Mouse (Mus musculus) bone marrow macrophage, adult 2 months (primary cell): ENCODE data around the gene Srsf2. TPM values are rescaled to one million over a fixed set of nuclear protein-coding genes. Genes with fewer than 3 reads are reported as not detected.

ENCODE experiments used
- H3K27ac ChIP-seq: 2 replicates; pipeline ENCODE4 v1.5.1; 2012; ENCODE audit warnings: low read depth, low read length; ENCODE audit not compliant: insufficient read depth
- H3K4me1 ChIP-seq: 2 replicates; pipeline ENCODE4 v1.6.1; 2012; ENCODE audit warnings: low read length; ENCODE audit not compliant: control insufficient read depth, insufficient read depth
- H3K4me3 ChIP-seq: 2 replicates; pipeline ENCODE4 v1.5.1; 2012; ENCODE audit warnings: mild to moderate bottlenecking, low read length, moderate library complexity; ENCODE audit not compliant: insufficient read depth
- CTCF ChIP-seq: IDR thresholded peaks from 2 replicates; pipeline ENCODE4 v1.5.1; 2012; ENCODE audit warnings: low read depth, mild to moderate bottlenecking, low read length, moderate library complexity
- POLR2A ChIP-seq: IDR thresholded peaks from 2 replicates; pipeline ENCODE4 v1.6.1; 2012; ENCODE audit warnings: mild to moderate bottlenecking, low read depth, low read length, borderline replicate concordance
- polyA plus RNA-seq: library from polyadenylated mRNA; stranded (reverse); fragments of >200 nt; gene quantifications from 2 replicates; pipeline ENCODE4 v1.2.4, GENCODE M21; 2012; ENCODE audit not compliant: missing spikeins, insufficient read depth, insufficient read length

Gene Srsf2
- polyA plus RNA-seq, 1 experiment: 259 TPM

GRCm38 (mm10) chr11:116821057-116821940 lies 31.6 kb downstream of the Srsf2 start:
- H3K4me3 ChIP-seq: no peak overlapping the region
- H3K4me1 ChIP-seq: peaks cover 14% of the 10 kb centered on the region
- TF ChIP-seq CTCF (no peak), POLR2A (no peak)
- H3K27ac ChIP-seq: no peak overlapping the region

DNA sequence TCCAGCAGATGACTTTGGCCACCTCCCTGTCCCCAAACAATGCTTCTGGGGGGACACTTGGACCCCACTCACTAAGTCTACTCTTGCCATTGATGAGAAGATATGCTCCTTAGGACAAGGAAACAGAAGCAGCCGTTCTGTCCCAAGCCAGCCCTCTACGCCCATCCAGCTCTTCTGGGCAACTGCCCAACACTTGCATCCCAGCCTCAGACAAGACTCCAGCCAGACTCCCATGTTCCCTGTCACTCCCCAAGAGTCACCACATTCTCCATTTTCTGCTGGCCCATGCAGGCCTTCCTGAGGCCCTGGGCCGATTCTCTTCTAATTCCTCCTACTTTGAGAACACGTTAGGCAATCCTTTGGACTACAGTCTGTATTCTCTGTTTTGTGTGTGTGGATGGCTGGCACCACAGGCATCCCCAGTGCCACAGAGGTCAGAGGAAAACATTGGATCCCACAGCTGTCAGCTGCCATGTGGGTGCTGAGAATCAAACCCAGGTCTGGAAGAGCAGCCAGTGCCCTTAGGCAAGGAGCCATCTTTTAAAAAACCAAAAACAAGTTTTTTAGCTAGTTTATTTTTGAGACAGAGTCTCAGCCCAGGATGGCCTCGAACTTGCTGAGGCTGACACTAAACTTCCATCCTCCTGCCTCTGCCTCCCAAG lies 32.8 kb downstream of the Srsf2 start:
- H3K4me3 ChIP-seq: no peak overlapping the region
- no peak for TF ChIP-seq POLR2A
- TF ChIP-seq CTCF: no peak
- H3K4me1 ChIP-seq: peaks cover 14% of the 10 kb centered on the region
- H3K27ac ChIP-seq: no peak overlapping the region

GRCm38 (mm10) chr11:116818722-116819121 lies 34.2 kb downstream of the Srsf2 start:
- Histone ChIP-seq H3K4me3 (no peak overlapping the region), H3K27ac (no peak overlapping the region), H3K4me1 (peaks cover 21% of the 10 kb centered on the region)
- TF ChIP-seq CTCF: no peak
- no peak for TF ChIP-seq POLR2A

DNA sequence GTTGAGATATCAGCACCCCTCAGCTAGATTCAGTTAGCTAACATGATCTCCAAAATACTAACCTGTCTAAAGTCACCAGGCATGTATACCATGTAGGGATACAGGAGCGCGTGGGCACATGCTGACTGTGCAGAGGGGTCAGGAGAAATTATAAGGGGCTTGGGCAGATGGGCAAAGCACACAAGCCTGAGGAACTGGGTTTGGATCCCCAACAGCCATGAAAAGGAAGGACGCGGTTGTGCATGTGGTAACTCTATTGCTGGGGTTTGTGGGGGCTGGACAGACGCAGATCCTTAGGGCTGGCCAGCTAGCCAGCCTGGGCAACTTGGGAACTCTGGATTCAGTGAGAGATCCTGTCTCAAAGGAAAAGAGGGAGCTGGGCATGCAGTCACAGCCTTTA lies 35.3 kb downstream of the Srsf2 start:
- TF ChIP-seq POLR2A: no peak
- no peak for TF ChIP-seq CTCF
- H3K4me1 ChIP-seq: peaks cover 21% of the 10 kb centered on the region
- H3K27ac ChIP-seq: no peak overlapping the region
- H3K4me3 ChIP-seq: no peak overlapping the region

DNA sequence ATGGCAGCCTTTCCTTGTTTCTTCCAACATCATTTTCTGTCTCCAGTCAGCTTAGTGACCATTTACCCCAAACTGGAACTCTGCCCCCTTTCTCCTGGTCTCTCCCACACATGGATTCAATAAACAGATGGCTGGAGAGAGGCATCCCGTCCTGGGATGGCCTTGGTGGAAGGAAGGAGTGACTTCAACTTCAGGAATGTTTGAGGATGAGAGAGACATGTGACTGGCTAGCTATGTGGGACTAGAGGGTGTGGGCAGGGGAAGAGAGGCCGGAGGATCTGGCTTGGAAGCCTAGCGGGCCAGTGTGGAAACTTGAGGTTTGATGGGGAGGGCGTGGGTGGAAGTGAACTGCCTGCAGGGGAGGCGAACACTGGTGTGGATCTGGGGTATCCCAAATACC lies 36.1 kb downstream of the Srsf2 start:
- no peak overlapping the region for H3K27ac ChIP-seq
- TF ChIP-seq CTCF: no peak
- H3K4me1 ChIP-seq: peaks cover 21% of the 10 kb centered on the region
- no peak overlapping the region for H3K4me3 ChIP-seq

- TF ChIP-seq POLR2A (no peak), CTCF (no peak)
- no peak overlapping the region for H3K4me3 ChIP-seq
- peaks cover 13% of the 10 kb centered on the region for H3K4me1 ChIP-seq
- H3K27ac ChIP-seq: no peak overlapping the region
Observed at GRCm38 (mm10) chr11:116814884-116815415, 37.9 kb downstream of the Srsf2 start.

DNA sequence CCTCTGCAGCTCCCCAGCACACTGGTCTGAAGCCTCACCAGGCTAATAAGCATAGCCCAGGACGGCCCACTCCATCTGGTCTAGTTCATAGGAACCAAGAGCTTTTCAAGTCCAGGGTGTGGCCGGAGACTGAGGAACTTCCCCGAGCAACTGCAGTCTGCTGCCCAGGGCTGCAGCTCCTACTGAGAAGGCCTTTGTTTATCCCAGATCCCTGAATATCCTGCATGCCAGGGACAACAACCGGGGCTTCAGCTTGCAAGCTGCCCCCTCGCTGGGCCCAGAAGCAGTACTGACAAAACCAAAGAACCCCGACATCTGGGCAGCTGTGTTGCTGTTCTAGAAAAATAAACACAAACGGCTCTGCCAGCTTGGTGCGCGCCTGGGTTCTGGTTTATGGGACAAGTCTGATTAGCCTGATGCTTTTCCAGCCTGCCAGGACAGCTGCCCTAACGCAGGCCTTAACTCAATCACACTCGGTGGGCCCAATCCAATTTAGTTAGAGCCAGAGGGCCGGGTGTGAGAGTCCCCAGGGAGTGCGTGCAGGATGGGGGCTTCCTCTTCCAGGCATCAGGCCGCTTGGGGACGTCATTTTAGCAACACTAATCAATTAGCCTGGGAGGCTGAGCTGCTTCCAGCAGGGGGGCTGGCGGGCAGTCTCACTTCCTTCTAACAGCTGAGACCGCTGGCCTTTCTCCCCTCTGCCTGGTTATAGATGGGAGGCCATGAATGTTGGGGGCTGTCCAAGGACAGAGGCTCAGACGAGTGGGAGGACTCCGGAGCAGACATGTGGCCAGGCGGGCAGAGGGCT lies 38.6 kb downstream of the Srsf2 start:
- TF ChIP-seq CTCF (no peak), POLR2A (no peak)
- no peak overlapping the region for H3K4me3 ChIP-seq
- no peak overlapping the region for H3K27ac ChIP-seq
- H3K4me1 ChIP-seq: peaks cover 13% of the 10 kb centered on the region

DNA sequence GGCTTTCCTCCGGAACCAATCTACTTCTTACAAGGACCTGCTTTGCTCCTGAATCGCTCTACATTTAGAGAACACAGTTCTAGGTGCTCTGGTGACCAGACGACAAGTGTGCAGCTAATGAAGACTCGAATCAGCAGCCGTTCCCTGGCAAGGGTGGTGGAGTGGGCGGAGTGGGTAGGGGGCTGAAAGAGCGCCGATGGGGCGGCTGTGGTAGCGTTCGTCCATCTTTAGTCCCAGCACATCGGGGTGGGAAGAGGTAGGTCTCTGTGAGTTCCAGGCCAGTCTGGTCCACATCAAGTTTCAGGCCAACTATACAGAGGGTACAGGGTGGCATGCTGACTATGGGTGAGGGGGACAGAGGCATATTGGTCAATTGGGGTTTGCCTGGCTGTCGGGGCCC lies 39.3 kb downstream of the Srsf2 start:
- Histone ChIP-seq H3K4me3 (no peak overlapping the region), H3K27ac (no peak overlapping the region), H3K4me1 (peaks cover 13% of the 10 kb centered on the region)
- TF ChIP-seq CTCF (no peak), POLR2A (no peak)

DNA sequence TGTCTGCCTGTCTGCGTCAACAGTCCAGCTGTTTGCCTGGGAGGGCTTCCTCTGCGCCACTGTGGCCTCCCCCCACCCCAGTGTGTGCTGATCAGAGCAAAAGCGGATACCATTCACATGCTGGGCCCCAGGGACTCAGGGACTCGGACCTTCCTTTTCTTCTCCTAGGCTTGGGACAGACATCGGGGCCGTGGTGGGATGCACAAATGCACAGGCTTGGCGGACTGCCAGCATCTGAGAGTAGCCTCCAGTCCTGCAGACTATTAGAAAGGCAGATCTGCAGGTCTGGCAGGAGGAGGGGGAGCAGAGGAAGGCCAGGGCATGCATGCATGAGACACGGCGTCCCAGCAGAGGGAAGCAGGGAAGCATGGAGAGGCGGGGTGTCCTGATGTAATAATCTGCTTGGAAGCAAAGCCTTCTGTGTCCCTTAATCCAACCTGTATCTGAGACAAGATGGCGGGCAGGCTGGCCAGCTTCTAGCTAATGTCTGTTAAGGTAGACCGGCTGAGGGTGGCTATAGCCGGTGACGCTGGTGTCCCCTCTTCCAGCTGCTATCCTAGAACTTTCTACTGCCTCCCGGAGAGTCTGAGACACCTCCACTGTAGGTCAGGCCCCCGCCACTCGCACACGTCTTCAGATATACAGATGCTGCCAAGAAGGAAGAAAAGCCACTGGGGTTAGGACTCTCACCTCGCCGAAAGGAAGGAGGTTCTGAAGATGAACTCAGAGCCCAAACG lies 39.9 kb downstream of the Srsf2 start:
- H3K4me1 ChIP-seq: peaks cover 13% of the 10 kb centered on the region
- TF ChIP-seq CTCF: no peak
- no peak for TF ChIP-seq POLR2A
- H3K27ac ChIP-seq: no peak overlapping the region
- no peak overlapping the region for H3K4me3 ChIP-seq
